Mouse (Mus musculus) hindbrain, embryonic 15.5 days (tissue): ENCODE data around the gene Gm10591. TPM values are rescaled to one million over a fixed set of nuclear protein-coding genes. Genes with fewer than 3 reads are reported as not detected.
"Not testable (repeated sequence)": the region's sequence is repeated elsewhere in the genome, so short reads cannot be mapped to it uniquely, and the experiment has no call there.

Source experiments
- ATAC-seq: fragments of 200-750 bp; cut with Nextera tagmentation; 2 replicates; pipeline ENCODE4 v1.8.0; 2017; ENCODE audit warnings: low read depth, moderate number of reproducible peaks, moderate TSS enrichment; ENCODE audit not compliant: low FRiP score
- H3K27ac ChIP-seq: fragments of 300-500 bp; sonication (generic); replicated peaks from 2 replicates; pipeline ENCODE4 v1.5.1; 2015; ENCODE audit warnings: mild to moderate bottlenecking, inconsistent platforms
- H3K27me3 ChIP-seq: fragments of 300-500 bp; sonication (generic); 2 replicates; pipeline ENCODE4 v1.6.1; 2015; ENCODE audit warnings: control low read depth, inconsistent platforms
- H3K36me3 ChIP-seq: fragments of 300-500 bp; sonication (generic); 2 replicates; pipeline ENCODE4 v1.6.1; 2015; ENCODE audit warnings: control low read depth, inconsistent platforms
- H3K4me1 ChIP-seq: fragments of 300-500 bp; sonication (generic); replicated peaks from 2 replicates; pipeline ENCODE4 v1.6.1; 2015; ENCODE audit warnings: control low read depth, inconsistent platforms
- H3K4me2 ChIP-seq: fragments of 300-500 bp; sonication (generic); 2 replicates; pipeline ENCODE4 v1.6.1; 2015; ENCODE audit warnings: moderate library complexity, mild to moderate bottlenecking, inconsistent platforms
- H3K4me3 ChIP-seq: fragments of 300-500 bp; sonication (generic); 2 replicates; pipeline ENCODE4 v1.5.1; 2015; ENCODE audit warnings: mild to moderate bottlenecking, inconsistent platforms
- H3K9ac ChIP-seq: fragments of 300-500 bp; sonication (generic); 2 replicates; pipeline ENCODE4 v1.6.1; 2015; ENCODE audit warnings: inconsistent platforms
- H3K9me3 ChIP-seq: fragments of 300-500 bp; sonication (generic); 2 replicates; pipeline ENCODE4 v1.6.1; 2016; ENCODE audit warnings: control low read depth, inconsistent platforms
- WGBS: fragments of 180-500 bp; shearing (Covaris S2); methylation state at CpG from one replicate; pipeline ENCODE4 v1.1.7; 2015; 5-methylcytosine and 5-hydroxymethylcytosine counted together
- polyA plus RNA-seq: library from polyadenylated mRNA; unstranded; fragments of >200 nt; fragmentation: Nextera tagmentation; extraction: Ambion mirVana; gene quantifications from 2 replicates; pipeline ENCODE4 v1.2.1, GENCODE M21; 2015

Gene Gm10591
- not detected in 2 replicates for polyA plus RNA-seq

- H3K4me2 ChIP-seq, ATAC-seq, H3K4me1 ChIP-seq, H3K9ac ChIP-seq, H3K27ac ChIP-seq, H3K4me3 ChIP-seq, H3K9me3 ChIP-seq, H3K27me3 ChIP-seq, H3K36me3 ChIP-seq: not testable (repeated sequence)
- no CpG with 5 or more reads among the region's 5 CpGs for WGBS
Observed at GRCm38 (mm10) chr4:42611895-42612294, at the start of gene Gm10591. Gene Gm10591, plus strand, starts transcription at chr4:42612195.

DNA sequence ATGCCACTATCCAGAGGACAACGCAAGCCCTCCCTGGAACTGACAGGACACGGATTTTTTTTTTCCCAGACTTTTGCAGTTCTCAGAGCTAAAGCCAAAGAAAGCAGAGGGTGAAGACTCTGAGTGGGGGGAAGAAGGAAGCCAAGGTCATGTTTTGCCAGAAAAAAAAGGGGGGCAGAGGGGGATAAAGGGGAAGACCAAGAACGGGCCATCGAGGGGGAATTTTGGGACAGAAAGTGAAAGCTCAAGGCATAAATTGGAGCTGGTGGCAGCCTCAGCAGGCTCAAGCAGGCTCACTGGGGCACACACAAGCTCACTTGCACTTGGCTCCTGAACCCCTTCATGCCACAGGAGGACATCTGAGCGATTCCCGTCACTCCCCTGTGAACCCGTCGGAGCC lies 17.4 kb downstream of the Gm10591 start, which contains the start of gene Gm2564:
Gm2564 (plus strand) TSS at position 301 of the 400 bp plus-strand sequence.
- H3K9ac ChIP-seq, H3K4me1 ChIP-seq, H3K4me2 ChIP-seq, ATAC-seq, H3K27me3 ChIP-seq, H3K36me3 ChIP-seq, H3K9me3 ChIP-seq, H3K4me3 ChIP-seq, H3K27ac ChIP-seq: not testable (repeated sequence)
- no CpG with 5 or more reads among the region's 8 CpGs for WGBS

DNA sequence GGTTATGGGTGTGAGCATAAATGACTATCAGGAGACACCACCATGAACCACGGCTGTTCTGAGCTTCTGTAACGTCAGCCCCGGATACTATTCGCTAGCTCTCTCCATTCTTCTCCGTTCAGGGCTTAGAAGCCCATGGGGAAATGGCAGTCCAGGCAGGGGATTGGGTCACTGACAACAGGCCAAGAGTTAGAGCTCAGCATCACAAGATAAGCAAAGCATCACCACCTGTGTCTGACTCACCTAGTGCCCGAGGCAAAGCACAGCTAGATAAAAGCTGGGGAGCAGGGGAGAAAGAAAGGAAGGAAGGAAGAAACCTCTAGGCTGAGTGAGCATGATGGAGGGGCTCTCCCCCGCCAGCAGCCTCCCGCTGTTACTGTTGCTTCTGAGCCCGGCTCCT lies 43.0 kb downstream of the Gm10591 start, which contains the start of gene Ccl27b:
Ccl27b (plus strand) TSS at position 301 of the 400 bp plus-strand sequence.
- WGBS, result no CpG with 5 or more reads among the region's 9 CpGs
- not testable (repeated sequence) for H3K36me3 ChIP-seq, H3K4me2 ChIP-seq, H3K27me3 ChIP-seq, H3K9me3 ChIP-seq, ATAC-seq, H3K9ac ChIP-seq, H3K27ac ChIP-seq, H3K4me1 ChIP-seq, H3K4me3 ChIP-seq

- WGBS, result no CpG with 5 or more reads among the region's 3 CpGs
- H3K9me3 ChIP-seq, H3K9ac ChIP-seq, H3K4me3 ChIP-seq, H3K4me2 ChIP-seq, H3K4me1 ChIP-seq, H3K27ac ChIP-seq, ATAC-seq, H3K36me3 ChIP-seq, H3K27me3 ChIP-seq: not testable (repeated sequence)
Observed at GRCm38 (mm10) chr4:42661793-42662192, 49.8 kb downstream of the Gm10591 start, which contains the start of gene Il11ra2. Gene Il11ra2, minus strand, starts transcription at chr4:42661893.

Other genes with a start within 250 kb of the Gm10591 start
- not detected in 2 replicates for gene Gm21586, start 172.8 kb upstream of the Gm10591 start, polyA plus RNA-seq
- 0.20 TPM in 1 of 2 replicates, not detected in the other for gene Gm2163, start 145.4 kb upstream of the Gm10591 start, polyA plus RNA-seq
- not detected in 2 replicates for gene Fam205a2, start 84.0 kb upstream of the Gm10591 start, polyA plus RNA-seq
- not detected in 2 replicates for gene Gm2564, start 17.5 kb downstream of the Gm10591 start, polyA plus RNA-seq
- gene Ccl27b, start 43.1 kb downstream of the Gm10591 start, polyA plus RNA-seq, result not detected in 2 replicates
- gene Il11ra2, start 49.7 kb downstream of the Gm10591 start, polyA plus RNA-seq, result not detected in 2 replicates
- gene 4930578G10Rik, start 123.3 kb downstream of the Gm10591 start, polyA plus RNA-seq, result 0.59 and 1.2 TPM in 2 replicates
- gene Ccl19, start 144.4 kb downstream of the Gm10591 start, polyA plus RNA-seq, result 0.28 and 0.56 TPM in 2 replicates
- gene Ccl21a, start 161.8 kb downstream of the Gm10591 start, polyA plus RNA-seq, result 0.98 and 1.2 TPM in 2 replicates
- 0.05 and 0.06 TPM in 2 replicates for gene Fam205a1, start 241.7 kb downstream of the Gm10591 start, polyA plus RNA-seq
- gene Gm12394, start 244.6 kb downstream of the Gm10591 start, polyA plus RNA-seq, result 0.64 and 0.69 TPM in 2 replicates